Mouse (Mus musculus) c-Kit-negative CD71-positive TER-119-positive erythroid progenitor cells, embryonic 14.5 days (primary cell): ENCODE results near the gene Olfml2a.

Experiments
- DNase-seq: peaks from one replicate; pipeline ENCODE4 v3.0.0-alpha.2; 2013; ENCODE audit warnings: low read depth, low spot score

Olfml2a gene

GRCm38 (mm10) chr2:38937396-38937795, 5.6 kb downstream of the Olfml2a start:
- no peak for DNase-seq

DNA sequence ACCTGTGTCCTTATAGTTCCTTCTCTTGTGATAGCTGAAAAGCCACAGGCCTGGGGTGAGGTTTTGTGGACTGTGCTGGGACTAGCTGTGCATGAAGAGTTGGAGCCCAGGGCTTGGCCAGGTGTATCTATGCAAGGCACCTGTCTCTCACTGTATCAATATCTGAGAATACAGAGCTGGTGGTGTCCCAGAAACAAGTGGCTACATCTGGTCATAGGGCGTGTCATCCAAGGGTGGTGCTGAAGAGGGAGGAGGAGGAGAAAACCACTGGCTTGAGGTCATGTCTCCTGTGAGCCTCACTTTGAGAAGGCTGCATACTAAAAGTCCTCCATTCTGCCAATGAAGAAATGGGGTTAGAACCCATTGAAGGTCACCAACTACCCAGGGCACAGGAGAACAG, 6.2 kb downstream of the Olfml2a start:
- no peak for DNase-seq

GRCm38 (mm10) chr2:38939047-38939446, 7.3 kb downstream of the Olfml2a start:
- DNase-seq: no peak

DNA sequence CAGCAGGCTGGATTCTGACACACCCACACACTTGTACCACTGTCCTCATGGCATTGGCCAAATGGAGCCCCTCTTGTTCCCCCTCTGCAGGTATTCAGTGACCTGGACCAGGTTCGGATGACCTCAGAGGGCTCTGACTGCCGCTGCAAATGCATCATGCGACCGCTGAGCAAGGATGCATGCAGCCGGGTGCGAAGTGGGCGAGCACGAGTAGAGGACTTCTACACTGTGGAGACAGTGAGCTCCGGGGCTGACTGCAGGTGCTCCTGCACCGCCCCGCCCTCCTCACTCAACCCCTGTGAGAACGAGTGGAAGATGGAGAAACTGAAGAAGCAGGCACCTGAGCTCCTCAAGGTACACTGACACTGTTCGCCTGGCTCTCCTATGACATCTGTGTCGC, 9.6 kb downstream of the Olfml2a start:
- DNase-seq: no peak

GRCm38 (mm10) chr2:38941898-38942297, 10.1 kb downstream of the Olfml2a start:
- no peak for DNase-seq

DNA sequence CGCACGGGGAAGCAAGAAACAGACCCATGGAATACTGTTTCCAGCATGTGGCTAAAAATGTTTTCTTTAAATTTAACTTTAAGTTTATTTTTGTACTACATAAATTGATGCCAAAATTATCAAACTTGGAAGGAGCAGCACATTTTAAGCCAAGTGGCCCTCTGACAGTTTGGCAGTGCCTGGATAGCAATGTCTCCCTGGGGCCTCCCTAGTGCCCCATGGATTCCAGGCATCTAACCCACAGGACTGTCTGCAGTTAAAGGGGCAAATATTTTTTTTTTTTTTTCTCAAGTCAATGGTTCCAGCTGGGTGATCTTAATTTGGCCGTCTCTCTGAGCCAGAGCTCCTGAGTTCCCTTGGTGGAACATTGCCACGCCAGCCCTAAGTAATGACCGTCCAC, 11.4 kb downstream of the Olfml2a start:
- DNase-seq: no peak

- DNase-seq: no peak
Measured at GRCm38 (mm10) chr2:38943977-38944376, 12.2 kb downstream of the Olfml2a start.

- DNase-seq: no peak
Measured at GRCm38 (mm10) chr2:38944460-38945161, 12.8 kb downstream of the Olfml2a start.

DNA sequence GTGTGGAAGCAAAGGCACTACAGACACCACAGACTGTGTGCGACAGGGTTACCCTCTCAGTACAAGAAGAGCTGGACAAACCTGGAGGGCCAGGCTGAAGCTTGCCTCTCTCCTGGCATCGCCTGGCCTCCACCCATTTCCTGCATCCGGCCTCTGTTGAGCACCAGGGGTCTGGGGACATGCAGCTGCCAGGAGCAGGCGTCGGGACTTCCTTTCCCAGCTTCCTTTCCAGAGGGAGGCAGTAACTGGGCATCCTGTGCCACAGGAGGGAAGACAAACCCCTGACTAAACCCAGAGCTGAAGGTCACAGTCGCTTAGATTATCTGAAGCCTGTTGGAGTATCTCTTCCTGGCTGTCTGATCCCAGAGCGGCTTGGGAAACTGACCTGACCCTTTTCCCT, 15.8 kb downstream of the Olfml2a start:
- DNase-seq: no peak

DNA sequence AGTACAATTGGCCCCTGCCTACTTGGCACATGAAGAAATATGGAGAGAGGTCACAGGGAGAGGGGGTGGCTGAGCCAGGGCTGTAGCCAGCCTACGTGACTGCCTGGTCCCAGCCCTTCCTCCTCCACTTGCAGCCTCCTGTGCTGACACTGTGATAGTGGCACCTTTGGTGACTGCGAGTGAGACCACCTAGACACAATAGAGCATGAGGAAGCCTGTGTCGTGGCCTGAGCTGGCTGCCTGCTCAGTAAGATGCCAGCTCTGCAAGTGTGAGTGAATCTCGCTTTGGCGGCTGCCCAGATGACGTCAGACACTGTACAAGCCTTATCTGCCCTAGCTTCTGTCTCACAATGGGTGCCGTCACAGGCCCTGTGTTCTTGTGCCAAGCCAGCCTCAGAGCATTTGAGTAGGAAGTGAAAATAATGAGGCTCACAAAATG, 18.5 kb downstream of the Olfml2a start:
- no peak for DNase-seq

- DNase-seq: no peak
Measured at GRCm38 (mm10) chr2:38953152-38953883, 21.5 kb downstream of the Olfml2a start.

DNA sequence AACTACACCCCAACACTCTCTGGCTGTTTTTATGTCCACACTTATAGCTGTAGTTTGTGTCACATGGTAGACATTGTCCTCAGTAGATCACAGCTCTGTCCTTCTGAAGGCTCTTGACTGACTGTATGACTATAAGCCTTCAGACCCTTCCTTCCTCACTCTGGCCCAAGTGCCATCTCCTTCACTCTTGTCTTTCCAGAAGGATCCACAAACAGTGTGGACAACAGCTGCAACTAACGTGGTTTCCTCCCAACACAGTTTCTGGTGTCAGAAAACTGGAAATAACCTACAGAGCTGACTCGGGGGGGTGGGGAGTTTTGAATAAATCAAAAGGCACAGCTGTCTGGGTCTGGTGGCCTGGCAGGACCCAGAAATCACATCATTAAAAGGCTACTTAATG, 24.3 kb downstream of the Olfml2a start:
- no peak for DNase-seq

DNA sequence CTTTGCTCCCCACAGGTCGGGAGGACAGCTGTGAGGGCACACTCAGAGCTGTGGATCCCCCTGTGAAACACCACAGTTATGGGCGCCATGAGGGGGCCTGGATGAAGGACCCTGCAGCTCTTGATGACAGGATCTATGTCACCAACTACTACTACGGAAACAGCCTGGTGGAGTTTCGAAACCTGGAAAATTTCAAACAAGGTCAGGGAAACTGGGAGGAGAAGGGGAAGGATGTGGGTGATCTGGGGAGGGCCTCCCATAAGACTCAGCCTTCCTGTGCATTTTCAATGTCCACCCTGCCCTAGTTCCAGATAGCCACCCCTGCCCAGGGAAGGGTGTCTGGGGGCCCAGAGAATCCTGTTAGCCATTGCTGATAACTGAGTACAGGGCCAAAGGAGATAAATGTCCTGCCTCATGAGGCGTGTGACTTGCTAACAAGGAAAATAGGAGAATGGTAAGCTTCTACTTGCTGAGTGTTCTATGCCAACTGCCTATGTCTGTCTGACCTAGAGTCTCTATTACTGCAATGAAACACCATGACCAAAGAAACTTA, 26.0 kb downstream of the Olfml2a start:
- DNase-seq: no peak

- DNase-seq: no peak
Measured at GRCm38 (mm10) chr2:38964198-38964597, 32.4 kb downstream of the Olfml2a start.

DNA sequence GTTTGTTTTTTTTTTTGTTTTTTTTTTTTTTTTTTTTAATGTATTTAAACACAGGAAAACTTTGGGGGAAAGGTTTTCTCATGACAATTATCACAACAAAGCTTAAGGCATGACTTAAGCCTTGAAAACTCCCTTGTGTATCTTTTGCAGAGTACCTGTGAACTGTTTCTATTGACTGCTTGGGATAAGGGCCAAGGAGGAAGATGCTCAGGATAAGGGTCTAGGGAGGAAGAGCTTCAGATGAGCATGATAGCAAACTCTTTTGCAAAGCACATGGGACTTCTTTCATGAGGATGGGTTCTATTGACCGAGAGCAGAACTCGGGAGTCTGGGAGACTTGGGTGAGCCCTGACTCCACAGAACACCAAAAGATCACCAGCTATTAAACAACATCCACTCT, 37.9 kb downstream of the Olfml2a start:
- no peak for DNase-seq

DNA sequence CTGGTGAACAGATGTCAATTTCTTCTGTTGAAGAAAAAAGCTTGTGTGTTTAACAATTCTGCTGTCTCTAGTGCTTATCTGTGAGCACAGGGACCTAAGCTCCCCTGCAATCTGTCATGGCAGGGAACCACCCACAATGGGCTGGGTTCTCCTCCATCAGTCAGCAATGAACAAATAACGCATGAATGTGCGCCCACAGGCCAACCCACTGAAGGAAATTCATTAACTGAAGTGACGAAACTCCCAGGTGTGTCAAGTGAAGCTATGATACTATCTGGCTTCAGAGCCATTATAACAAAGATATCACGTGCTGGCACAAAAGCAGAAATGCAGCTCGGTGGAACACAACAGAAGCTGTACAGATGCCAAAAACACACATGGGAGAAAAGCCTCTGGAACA, 38.3 kb downstream of the Olfml2a start:
- DNase-seq: peak; percentile 16

DNA sequence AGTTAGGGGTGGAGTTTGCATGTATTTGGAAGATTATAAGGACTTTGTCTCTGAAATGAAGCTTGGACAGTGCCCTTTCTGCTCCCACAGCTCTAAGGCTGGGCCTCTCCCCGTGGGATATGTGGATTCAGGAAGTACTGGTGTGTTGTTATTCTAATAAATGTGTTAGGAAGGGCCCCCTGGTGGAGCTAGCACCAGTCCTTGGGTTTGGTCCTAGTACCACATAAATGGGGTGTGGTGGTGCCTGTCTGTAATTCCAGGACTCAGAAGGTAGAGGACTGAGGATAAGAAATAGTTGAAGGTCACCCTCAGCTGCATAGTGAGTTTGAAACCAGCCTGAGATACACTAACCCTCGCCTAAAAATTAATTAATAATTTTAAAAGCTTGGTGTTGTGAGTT, 41.4 kb downstream of the Olfml2a start:
- DNase-seq: no peak

GRCm38 (mm10) chr2:38973701-38974100, 41.9 kb downstream of the Olfml2a start:
- DNase-seq: no peak

- DNase-seq: no peak
Measured at GRCm38 (mm10) chr2:38974171-38974570, 42.4 kb downstream of the Olfml2a start.

GRCm38 (mm10) chr2:38975181-38975580, 43.4 kb downstream of the Olfml2a start:
- no peak for DNase-seq

GRCm38 (mm10) chr2:38975941-38976805, 44.4 kb downstream of the Olfml2a start:
- no peak for DNase-seq

DNA sequence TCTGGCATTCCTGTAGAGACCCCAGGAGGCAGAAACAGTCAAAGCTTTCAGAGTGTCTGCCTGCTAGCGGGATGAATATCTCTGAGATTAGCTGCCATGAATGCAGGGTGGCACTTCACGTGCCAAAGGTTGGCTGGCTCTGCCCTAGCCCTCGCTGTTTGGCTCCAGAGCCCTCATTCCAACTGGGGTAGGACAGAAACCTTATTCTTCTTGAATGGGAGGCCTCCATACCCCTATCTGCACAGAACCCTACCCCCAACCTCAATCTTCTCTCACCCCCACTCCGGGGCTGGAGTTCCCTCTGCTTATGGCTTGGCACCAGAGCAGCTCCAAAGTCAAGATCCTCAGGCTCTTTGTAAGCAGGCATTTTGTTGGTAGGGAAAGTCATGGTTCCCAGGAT, 46.1 kb downstream of the Olfml2a start:
- DNase-seq: no peak
